Mouse (Mus musculus) lung, embryonic 15.5 days (tissue): Measurements from ENCODE around the gene Arpc4. TPM values are rescaled to one million over a fixed set of nuclear protein-coding genes. Genes with fewer than 3 reads are reported as not detected.

Experiments used
- ATAC-seq: fragments of 200-750 bp; cut with Nextera tagmentation; 2 replicates; pipeline ENCODE4 v1.8.0; 2017; ENCODE audit warnings: moderate number of reproducible peaks, borderline replicate concordance; ENCODE audit not compliant: low FRiP score, low TSS enrichment; ENCODE audit errors: extremely low read depth
- H3K27ac ChIP-seq: fragments of 300-500 bp; sonication (generic); 2 replicates; pipeline ENCODE4 v1.5.1; 2015; ENCODE audit warnings: moderate library complexity, mild to moderate bottlenecking, inconsistent platforms
- H3K27me3 ChIP-seq: fragments of 300-500 bp; sonication (generic); 2 replicates; pipeline ENCODE4 v1.6.1; 2015; ENCODE audit warnings: inconsistent platforms
- H3K36me3 ChIP-seq: fragments of 300-500 bp; sonication (generic); 2 replicates; pipeline ENCODE4 v1.6.1; 2015; ENCODE audit warnings: inconsistent platforms
- H3K4me1 ChIP-seq: fragments of 300-500 bp; sonication (generic); 2 replicates; pipeline ENCODE4 v1.6.1; 2015; ENCODE audit warnings: inconsistent platforms
- H3K4me2 ChIP-seq: fragments of 300-500 bp; sonication (generic); 2 replicates; pipeline ENCODE4 v1.6.1; 2015; ENCODE audit warnings: inconsistent platforms, mild to moderate bottlenecking, moderate library complexity
- H3K4me3 ChIP-seq: fragments of 300-500 bp; sonication (generic); 2 replicates; pipeline ENCODE4 v1.5.1; 2015; ENCODE audit warnings: mild to moderate bottlenecking, inconsistent platforms
- H3K9ac ChIP-seq: fragments of 300-500 bp; sonication (generic); 2 replicates; pipeline ENCODE4 v1.6.1; 2015; ENCODE audit warnings: inconsistent platforms
- H3K9me3 ChIP-seq: fragments of 300-500 bp; sonication (generic); 2 replicates; pipeline ENCODE4 v1.6.1; 2016; ENCODE audit warnings: inconsistent platforms
- WGBS: fragments of 180-500 bp; shearing (Covaris S2); methylation state at CpG from one replicate; pipeline ENCODE4 v1.1.7; 2015; 5-methylcytosine and 5-hydroxymethylcytosine counted together
- polyA plus RNA-seq: library from polyadenylated mRNA; unstranded; fragments of >200 nt; fragmentation: Nextera tagmentation; extraction: Ambion mirVana; gene quantifications from 2 replicates; pipeline ENCODE4 v1.2.1, GENCODE M21; 2015

Gene Arpc4
- polyA plus RNA-seq, 1 experiment from 2014 or later: 412 TPM

GRCm38 (mm10) chr6:113343177-113344092, 34.5 kb upstream of the Arpc4 start, which contains the start of gene Camk1:
Gene Camk1 (minus strand): TSS chr6:113343984.
- Histone ChIP-seq H3K9me3 (no peaks in the 10 kb centered on the region), H3K27ac (peak within 1 kb of the TSS; percentile 62), H3K4me1 (peaks cover 28% of the 10 kb centered on the region), H3K27me3 (no peaks in the 10 kb centered on the region), H3K9ac (peak within 1 kb of the TSS; percentile 82), H3K4me2 (peak within 1 kb of the TSS; percentile 77), H3K4me3 (peak within 1 kb of the TSS; percentile 67), H3K36me3 (peaks cover 17% of the 10 kb centered on the region)
- 8% methylated on average over 32 of the region's 32 CpGs for WGBS
- peak; percentile 91 for ATAC-seq

- ATAC-seq: peak; percentile 51; the same call in 1 of the 2 replicates
- H3K4me3 ChIP-seq: peak overlapping the region; percentile 67; the same call in 1 of the 2 replicates
- H3K9me3 ChIP-seq: no peaks in the 10 kb centered on the region
- H3K9ac ChIP-seq: no peak overlapping the region; the same call in 1 of the 2 replicates
- 14% methylated on average over 2 of the region's 2 CpGs for WGBS
- no peaks in the 10 kb centered on the region for H3K27me3 ChIP-seq
- peaks cover 28% of the 10 kb centered on the region for H3K4me1 ChIP-seq
- peaks cover 8% of the 10 kb centered on the region; the same call in 1 of the 2 replicates for H3K36me3 ChIP-seq
- peak overlapping the region; percentile 62 for H3K27ac ChIP-seq
- peak overlapping the region; percentile 77 for H3K4me2 ChIP-seq
These were observed 33.6 kb upstream of the Arpc4 start for GRCm38 (mm10) chr6:113344321-113344720.

GRCm38 (mm10) chr6:113346897-113347296, 31.0 kb upstream of the Arpc4 start:
- Histone ChIP-seq H3K27me3 (no peaks in the 10 kb centered on the region), H3K4me1 (peaks cover 28% of the 10 kb centered on the region), H3K27ac (no peak overlapping the region), H3K4me2 (no peak overlapping the region), H3K4me3 (no peak overlapping the region), H3K36me3 (no peaks in the 10 kb centered on the region), H3K9ac (no peak overlapping the region), H3K9me3 (no peaks in the 10 kb centered on the region)
- ATAC-seq: no peak
- 54% methylated on average over 4 of the region's 4 CpGs for WGBS

- H3K36me3 ChIP-seq: no peaks in the 10 kb centered on the region
- H3K9me3 ChIP-seq: no peaks in the 10 kb centered on the region
- no peak overlapping the region for H3K27ac ChIP-seq
- 0 out of 2 replicates have a peak, but pooled peaks cover 5% of the 10 kb centered on the region for H3K4me1 ChIP-seq
- no peaks in the 10 kb centered on the region for H3K27me3 ChIP-seq
- H3K4me2 ChIP-seq: no peak overlapping the region
- H3K4me3 ChIP-seq: no peak overlapping the region
- no peak for ATAC-seq
- no peak overlapping the region for H3K9ac ChIP-seq
These were observed 27.4 kb upstream of the Arpc4 start for GRCm38 (mm10) chr6:113350538-113350937.

GRCm38 (mm10) chr6:113351161-113351560, 26.8 kb upstream of the Arpc4 start:
- 65% methylated on average over 1 of the region's 1 CpGs for WGBS

GRCm38 (mm10) chr6:113351653-113352052, 26.3 kb upstream of the Arpc4 start:
- Histone ChIP-seq H3K27ac (no peak overlapping the region), H3K9ac (no peak overlapping the region), H3K9me3 (no peaks in the 10 kb centered on the region), H3K4me2 (no peak overlapping the region), H3K4me3 (no peak overlapping the region), H3K27me3 (no peaks in the 10 kb centered on the region), H3K4me1 (0 out of 2 replicates have a peak, but pooled peaks cover 5% of the 10 kb centered on the region), H3K36me3 (no peaks in the 10 kb centered on the region)
- ATAC-seq: no peak; the same call in 1 of the 2 replicates
- WGBS: 46% methylated on average over 10 of the region's 10 CpGs

More at GRCm38 (mm10) chr6:113351161-113351560, 26.8 kb upstream of the Arpc4 start:
- H3K4me1 ChIP-seq: 0 out of 2 replicates have a peak, but pooled peaks cover 5% of the 10 kb centered on the region
- no peaks in the 10 kb centered on the region for H3K27me3 ChIP-seq
- no peaks in the 10 kb centered on the region for H3K9me3 ChIP-seq
- no peak for ATAC-seq
- H3K9ac ChIP-seq: no peak overlapping the region
- no peak overlapping the region for H3K4me3 ChIP-seq
- no peak overlapping the region for H3K4me2 ChIP-seq
- no peak overlapping the region for H3K27ac ChIP-seq
- no peaks in the 10 kb centered on the region for H3K36me3 ChIP-seq

GRCm38 (mm10) chr6:113352820-113353219, 25.1 kb upstream of the Arpc4 start:
- 67% methylated on average over 3 of the region's 3 CpGs for WGBS
- no peak overlapping the region for H3K27ac ChIP-seq
- H3K4me2 ChIP-seq: no peak overlapping the region
- no peak overlapping the region for H3K4me3 ChIP-seq
- H3K4me1 ChIP-seq: 0 out of 2 replicates have a peak, but pooled peaks cover 5% of the 10 kb centered on the region
- ATAC-seq: no peak
- no peaks in the 10 kb centered on the region for H3K36me3 ChIP-seq
- no peaks in the 10 kb centered on the region for H3K27me3 ChIP-seq
- no peak overlapping the region for H3K9ac ChIP-seq
- H3K9me3 ChIP-seq: no peaks in the 10 kb centered on the region

GRCm38 (mm10) chr6:113353696-113354095, 24.2 kb upstream of the Arpc4 start:
- H3K4me1 ChIP-seq: 0 out of 2 replicates have a peak, but pooled peaks cover 5% of the 10 kb centered on the region
- H3K27me3 ChIP-seq: no peaks in the 10 kb centered on the region
- no peak overlapping the region for H3K4me2 ChIP-seq
- H3K27ac ChIP-seq: no peak overlapping the region
- 58% methylated on average over 3 of the region's 3 CpGs for WGBS
- no peak overlapping the region for H3K9ac ChIP-seq
- ATAC-seq: no peak
- no peaks in the 10 kb centered on the region for H3K36me3 ChIP-seq
- H3K9me3 ChIP-seq: no peaks in the 10 kb centered on the region
- H3K4me3 ChIP-seq: no peak overlapping the region

- no peak overlapping the region for H3K27ac ChIP-seq
- no peak overlapping the region for H3K4me2 ChIP-seq
- no peak overlapping the region for H3K4me3 ChIP-seq
- H3K9me3 ChIP-seq: no peaks in the 10 kb centered on the region
- WGBS: 72% methylated on average over 4 of the region's 4 CpGs
- no peaks in the 10 kb centered on the region for H3K27me3 ChIP-seq
- H3K9ac ChIP-seq: no peak overlapping the region
- H3K36me3 ChIP-seq: peaks cover 3% of the 10 kb centered on the region; the same call in 1 of the 2 replicates
- no peaks in the 10 kb centered on the region for H3K4me1 ChIP-seq
- ATAC-seq: no peak
These were observed 16.4 kb upstream of the Arpc4 start for GRCm38 (mm10) chr6:113361476-113361875.

GRCm38 (mm10) chr6:113362241-113362640, 15.7 kb upstream of the Arpc4 start:
- peaks cover 9% of the 10 kb centered on the region; the same call in 1 of the 2 replicates for H3K36me3 ChIP-seq
- H3K27ac ChIP-seq: no peak overlapping the region
- no peaks in the 10 kb centered on the region for H3K9me3 ChIP-seq
- no peak overlapping the region for H3K9ac ChIP-seq
- no peak overlapping the region for H3K4me3 ChIP-seq
- no peak overlapping the region for H3K4me2 ChIP-seq
- ATAC-seq: no peak
- WGBS: 90% methylated on average over 1 of the region's 1 CpGs
- no peaks in the 10 kb centered on the region for H3K27me3 ChIP-seq
- H3K4me1 ChIP-seq: no peaks in the 10 kb centered on the region

GRCm38 (mm10) chr6:113364518-113365135, 13.3 kb upstream of the Arpc4 start:
- no peak for ATAC-seq
- 69% methylated on average over 8 of the region's 8 CpGs for WGBS
- Histone ChIP-seq H3K4me3 (no peak overlapping the region), H3K4me1 (no peaks in the 10 kb centered on the region), H3K4me2 (no peak overlapping the region), H3K27ac (no peak overlapping the region), H3K27me3 (no peaks in the 10 kb centered on the region), H3K36me3 (peaks cover 21% of the 10 kb centered on the region), H3K9me3 (no peaks in the 10 kb centered on the region), H3K9ac (no peak overlapping the region)

GRCm38 (mm10) chr6:113366639-113367038, 11.3 kb upstream of the Arpc4 start:
- Histone ChIP-seq H3K36me3 (peaks cover 40% of the 10 kb centered on the region), H3K27me3 (no peaks in the 10 kb centered on the region), H3K4me2 (no peak overlapping the region), H3K4me1 (no peaks in the 10 kb centered on the region), H3K27ac (no peak overlapping the region), H3K4me3 (no peak overlapping the region), H3K9ac (no peak overlapping the region), H3K9me3 (no peaks in the 10 kb centered on the region)
- WGBS: 83% methylated on average over 6 of the region's 6 CpGs
- no peak for ATAC-seq
